Mouse (Mus musculus): Measurements from ENCODE around the gene Asic3.

Asic3 gene

GRCm38 (mm10) chr5:24413042-24413693, at the start of gene Asic3:
Gene Asic3 (plus strand): TSS chr5:24413392.
- in situ Hi-C loops (cut with MseI, MboI), result no loop called here

DNA sequence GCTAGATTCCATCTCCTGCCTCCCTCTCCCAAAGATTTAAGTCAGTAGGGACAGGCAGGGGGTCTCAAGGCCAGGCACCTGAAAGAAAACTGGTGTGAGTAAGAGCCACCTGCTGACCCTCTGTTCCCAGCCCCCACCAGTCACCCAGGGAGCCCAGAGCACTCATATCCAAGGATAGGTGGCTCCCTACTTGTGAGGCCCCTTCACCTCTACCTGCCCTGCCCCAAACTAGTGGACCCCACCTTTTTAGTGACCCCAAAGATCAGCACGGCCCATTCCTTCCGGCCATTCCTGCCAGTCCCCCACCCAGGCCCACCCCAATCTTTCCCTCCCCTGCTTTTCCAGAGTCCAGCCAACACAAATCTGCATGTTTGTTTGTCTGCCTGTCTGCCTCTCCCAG, 49.7 kb upstream of the Asic3 start:
- in situ Hi-C loops (cut with MseI, MboI), result loop anchor here (10.0 kb wide), 1 partner anchor 99 kb away; no protein-coding TSS in a partner anchor

- in situ Hi-C loops (cut with MseI, MboI), result loop anchor here (10.0 kb wide), 1 partner anchor 99 kb away; no protein-coding TSS in a partner anchor
Measured at GRCm38 (mm10) chr5:24364061-24364460, 49.1 kb upstream of the Asic3 start.

- in situ Hi-C loops (cut with MseI, MboI), result loop anchor here (10.0 kb wide), 1 partner anchor 100 kb away; no protein-coding TSS in a partner anchor
Measured at GRCm38 (mm10) chr5:24364508-24364907, 48.7 kb upstream of the Asic3 start, which contains the start of gene Nos3. Gene Nos3 (plus strand): TSS chr5:24364810.

DNA sequence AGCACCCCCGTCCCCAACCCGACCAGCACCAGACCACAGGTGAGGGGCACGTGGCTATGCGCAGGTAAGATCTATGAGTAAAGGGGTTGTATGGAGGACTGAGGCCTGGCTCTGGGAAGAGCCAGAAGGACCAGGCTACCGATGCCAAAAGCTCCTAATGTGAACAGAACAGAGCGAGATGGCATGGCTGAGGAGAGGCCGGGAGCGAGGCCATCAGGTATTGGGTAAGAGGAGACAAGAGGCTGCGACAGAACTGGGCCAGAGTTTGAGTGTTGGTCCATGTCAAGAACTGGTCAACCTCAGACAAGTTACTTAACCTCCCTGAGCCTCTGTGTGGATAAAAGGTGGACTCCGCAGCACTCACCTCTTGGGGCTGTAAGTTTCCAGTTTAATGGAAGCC, 48.2 kb upstream of the Asic3 start:
- in situ Hi-C loops (cut with MseI, MboI), result loop anchor here (10.0 kb wide), 1 partner anchor 100 kb away; no protein-coding TSS in a partner anchor

DNA sequence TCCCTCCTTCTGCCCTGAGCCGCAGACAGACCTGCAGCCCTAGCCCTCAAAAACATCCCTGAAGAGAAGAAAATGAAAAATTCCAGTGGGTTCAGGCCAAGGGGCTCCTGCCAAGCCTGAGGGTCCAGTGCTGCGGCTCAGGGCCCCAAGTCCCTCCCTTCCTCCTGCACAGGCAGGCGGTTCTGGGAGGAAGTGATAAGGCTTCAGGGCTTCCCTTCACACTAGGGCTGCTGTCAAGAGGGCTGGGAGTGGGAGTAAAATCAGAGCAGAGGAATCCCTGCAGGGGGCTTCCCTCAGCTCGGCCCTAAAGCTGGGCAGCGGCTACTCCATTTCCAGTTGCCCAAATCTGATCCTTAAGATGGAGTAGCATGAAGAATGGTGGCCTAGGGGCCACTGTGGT, 47.7 kb upstream of the Asic3 start:
- in situ Hi-C loops (cut with MseI, MboI), result loop anchor here (10.0 kb wide), 1 partner anchor 101 kb away; no protein-coding TSS in a partner anchor

GRCm38 (mm10) chr5:24366426-24366825, 46.8 kb upstream of the Asic3 start:
- in situ Hi-C loops (cut with MseI, MboI), result loop anchor here (10.0 kb wide), 1 partner anchor 102 kb away; no protein-coding TSS in a partner anchor

DNA sequence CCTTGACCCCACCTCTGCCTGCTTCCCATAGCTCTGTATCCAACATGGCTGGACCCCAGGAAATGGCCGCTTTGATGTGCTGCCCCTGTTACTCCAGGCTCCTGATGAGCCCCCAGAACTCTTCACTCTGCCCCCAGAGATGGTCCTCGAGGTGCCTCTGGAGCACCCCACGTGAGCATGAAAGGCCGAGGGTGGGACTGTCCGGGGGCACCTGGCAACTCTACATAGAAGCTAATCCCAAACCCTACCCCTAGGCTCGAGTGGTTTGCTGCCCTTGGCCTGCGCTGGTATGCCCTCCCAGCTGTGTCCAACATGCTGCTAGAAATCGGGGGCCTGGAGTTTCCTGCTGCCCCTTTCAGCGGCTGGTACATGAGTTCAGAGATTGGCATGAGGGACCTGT, 43.4 kb upstream of the Asic3 start:
- in situ Hi-C loops (cut with MseI, MboI), result loop anchor here (10.0 kb wide), 1 partner anchor 105 kb away; no protein-coding TSS in a partner anchor

DNA sequence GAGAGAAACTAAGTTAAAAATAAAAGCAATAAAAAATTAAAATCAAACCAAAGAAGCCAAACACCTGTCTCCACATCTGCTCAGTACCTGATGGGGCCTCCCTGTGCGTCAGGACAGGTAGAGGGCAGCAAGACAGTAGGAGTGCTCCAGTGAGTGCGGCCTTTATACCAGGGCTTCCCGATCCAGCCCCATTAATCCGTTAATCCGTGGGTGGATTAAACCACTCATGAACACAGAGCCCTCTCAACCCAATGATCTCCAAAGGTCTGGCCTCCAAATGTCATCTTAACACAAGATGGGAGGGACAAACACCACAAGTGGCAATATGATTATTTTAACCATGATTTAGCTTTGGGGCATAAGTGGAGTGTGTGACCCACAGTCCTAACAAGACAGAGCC, 39.4 kb upstream of the Asic3 start:
- in situ Hi-C loops (cut with MseI, MboI), result no loop called here

DNA sequence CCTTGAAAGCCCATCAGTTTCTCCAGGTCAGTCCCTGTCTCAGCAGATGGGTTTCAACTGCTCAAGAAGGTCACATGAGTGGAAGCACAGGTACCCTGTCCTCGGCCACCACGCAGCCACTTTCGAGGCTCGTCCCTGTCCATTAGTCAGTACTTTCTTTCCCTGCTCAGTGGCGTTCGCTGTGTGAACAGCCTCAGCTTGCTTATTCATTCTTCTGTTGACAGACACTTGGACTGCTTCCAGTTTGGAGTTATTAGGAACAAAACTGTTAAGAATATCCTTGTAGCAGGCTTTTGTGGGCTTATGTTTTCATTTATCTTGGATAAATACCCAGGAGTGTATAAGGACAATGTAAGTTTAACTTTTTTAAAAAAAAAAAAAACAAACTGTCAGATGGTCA, 39.0 kb upstream of the Asic3 start:
- in situ Hi-C loops (cut with MseI, MboI), result no loop called here

DNA sequence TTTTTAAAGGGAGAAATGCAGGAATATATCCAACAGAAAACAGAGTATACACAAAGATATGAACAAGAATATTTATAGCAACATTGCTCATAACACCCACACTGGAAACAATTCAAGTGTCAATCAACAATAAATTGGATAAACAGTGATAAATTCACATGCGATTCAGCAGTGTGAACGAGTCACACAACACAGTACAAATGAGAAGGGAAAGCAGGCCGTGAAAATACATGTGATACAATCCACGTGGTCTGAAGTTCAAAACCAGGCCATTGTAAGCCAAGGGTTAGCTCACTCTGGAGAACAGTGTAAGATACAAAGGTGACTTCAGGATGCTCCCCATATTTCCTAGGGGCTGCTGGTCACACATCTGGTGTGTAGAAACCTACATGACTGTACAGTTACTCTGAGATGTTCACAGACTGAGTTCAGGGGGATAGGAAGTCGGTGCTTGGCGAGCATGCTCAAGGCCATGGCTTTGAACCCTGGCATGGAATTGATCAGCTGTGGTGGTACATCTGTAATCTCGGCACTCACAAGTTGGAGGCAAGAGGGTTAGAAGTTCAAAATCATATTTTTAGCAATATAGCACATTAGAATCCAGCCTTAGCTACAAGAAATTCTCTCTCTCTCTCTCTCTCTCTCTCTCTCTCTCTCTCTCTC, 38.4 kb upstream of the Asic3 start:
- in situ Hi-C loops (cut with MseI, MboI), result no loop called here

GRCm38 (mm10) chr5:24378700-24379099, 34.5 kb upstream of the Asic3 start:
- in situ Hi-C loops (cut with MseI, MboI), result no loop called here

GRCm38 (mm10) chr5:24379501-24379900, 33.7 kb upstream of the Asic3 start:
- in situ Hi-C loops (cut with MseI, MboI), result no loop called here

DNA sequence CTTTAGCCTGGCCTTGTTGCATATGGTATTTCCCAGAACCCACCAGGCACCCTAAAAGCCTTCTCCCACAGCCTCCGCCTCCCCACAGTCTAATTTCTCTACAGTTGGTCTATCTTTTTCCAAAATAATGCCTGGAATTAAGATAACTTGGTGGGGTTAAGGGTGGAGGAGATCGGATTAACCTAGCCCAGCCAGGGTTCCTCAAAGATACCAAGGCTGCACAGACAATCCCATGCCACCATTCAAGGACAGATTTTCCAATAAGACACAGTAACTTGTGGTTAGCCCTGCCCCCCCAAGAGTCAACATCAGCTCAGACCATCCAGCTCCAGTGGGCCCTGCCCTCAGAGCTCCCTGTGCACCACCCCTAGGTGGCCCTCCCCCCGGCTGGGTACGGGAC, 32.7 kb upstream of the Asic3 start:
- in situ Hi-C loops (cut with MseI, MboI), result no loop called here

DNA sequence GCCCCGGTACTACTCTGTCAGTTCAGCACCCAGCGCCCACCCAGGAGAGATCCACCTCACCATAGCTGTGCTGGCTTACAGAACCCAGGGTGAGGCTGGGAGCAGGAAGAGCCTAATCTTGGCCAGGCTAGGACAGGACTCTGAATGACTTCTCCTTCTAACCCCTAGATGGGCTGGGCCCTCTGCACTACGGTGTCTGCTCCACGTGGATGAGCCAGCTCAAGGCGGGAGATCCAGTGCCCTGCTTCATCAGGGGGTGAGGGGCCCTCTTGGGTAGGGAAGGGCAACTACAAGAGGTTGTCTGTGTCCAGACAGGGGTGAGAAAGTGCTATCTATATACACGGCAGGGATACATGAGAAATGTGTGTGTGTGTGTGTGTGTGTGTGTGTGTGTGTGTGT, 31.7 kb upstream of the Asic3 start:
- in situ Hi-C loops (cut with MseI, MboI), result no loop called here

- in situ Hi-C loops (cut with MseI, MboI), result no loop called here
Measured at GRCm38 (mm10) chr5:24381988-24382387, 31.2 kb upstream of the Asic3 start.

DNA sequence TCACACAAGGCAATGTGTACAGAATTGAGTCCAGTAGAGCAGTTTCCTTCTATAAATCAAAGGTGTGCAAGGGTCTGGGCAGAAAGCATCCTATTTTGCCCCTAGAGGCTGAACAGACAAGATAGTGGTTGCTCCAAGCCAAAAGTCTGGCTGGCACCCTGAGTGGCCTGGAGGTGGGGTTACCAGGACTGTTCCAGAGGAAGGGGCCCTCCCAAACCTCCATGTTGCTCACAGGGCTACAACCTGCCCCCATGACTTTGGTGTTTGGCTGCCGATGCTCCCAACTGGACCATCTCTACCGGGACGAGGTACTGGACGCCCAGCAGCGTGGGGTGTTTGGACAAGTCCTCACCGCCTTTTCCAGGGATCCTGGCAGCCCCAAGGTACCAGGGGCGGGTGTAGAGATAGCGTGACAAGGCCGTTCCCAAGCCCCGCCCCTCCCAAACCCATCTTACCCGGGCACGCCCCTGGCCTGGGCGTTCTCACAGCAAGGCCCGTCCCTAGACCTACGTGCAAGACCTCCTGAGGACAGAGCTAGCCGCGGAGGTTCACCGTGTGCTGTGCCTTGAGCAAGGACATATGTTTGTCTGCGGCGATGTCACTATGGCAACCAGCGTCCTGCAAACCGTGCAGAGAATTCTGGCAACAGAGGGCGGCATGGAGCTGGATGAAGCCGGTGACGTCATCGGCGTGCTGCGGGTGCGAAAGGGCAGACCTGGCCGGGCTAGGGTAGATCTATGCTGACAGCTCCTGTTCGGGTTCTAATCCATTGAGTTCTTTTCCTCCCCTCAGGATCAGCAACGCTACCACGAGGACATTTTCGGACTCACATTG, 29.9 kb upstream of the Asic3 start:
- in situ Hi-C loops (cut with MseI, MboI), result no loop called here

- in situ Hi-C loops (cut with MseI, MboI), result no loop called here
Measured at GRCm38 (mm10) chr5:24384407-24384806, 28.8 kb upstream of the Asic3 start.

- in situ Hi-C loops (cut with MseI, MboI), result no loop called here
Measured at GRCm38 (mm10) chr5:24385374-24385773, 27.8 kb upstream of the Asic3 start.

- in situ Hi-C loops (cut with MseI, MboI), result no loop called here
Measured at GRCm38 (mm10) chr5:24385887-24386550, 27.2 kb upstream of the Asic3 start.

All from mouse trophoblast stem cell (cell line).